Mouse (Mus musculus) G1E-ER4 (cell line): ENCODE data around the gene Mkrn1. TPM values are rescaled to one million over a fixed set of nuclear protein-coding genes. Genes with fewer than 3 reads are reported as not detected.

ENCODE experiments used
- GATA1 ChIP-seq: IDR thresholded peaks from one replicate; pipeline ENCODE4 v1.8.0; 2012; ENCODE audit warnings: low read length, inconsistent platforms
- polyA plus RNA-seq: library from polyadenylated mRNA; stranded (reverse); fragments of >175 nt; gene quantifications from 2 replicates; pipeline ENCODE4 v1.2.3, GENCODE M21; 2012

The Mkrn1 gene
- polyA plus RNA-seq, 1 experiment, result 96.9 TPM

GRCm38 (mm10) chr6:39434886-39435492 is 14.7 kb upstream of the Mkrn1 start:
- no peak for TF ChIP-seq GATA1

GRCm38 (mm10) chr6:39434111-39434885 is 14.0 kb upstream of the Mkrn1 start:
- TF ChIP-seq GATA1, result no peak

- TF ChIP-seq GATA1, result no peak
Observed at GRCm38 (mm10) chr6:39433701-39434100, 13.4 kb upstream of the Mkrn1 start.

GRCm38 (mm10) chr6:39433174-39433573 is 12.9 kb upstream of the Mkrn1 start:
- no peak for TF ChIP-seq GATA1

GRCm38 (mm10) chr6:39430722-39431121 is 10.5 kb upstream of the Mkrn1 start:
- no peak for TF ChIP-seq GATA1

- TF ChIP-seq GATA1, result no peak
Observed at GRCm38 (mm10) chr6:39429007-39429788, 8.9 kb upstream of the Mkrn1 start.

- no peak for TF ChIP-seq GATA1
Observed at GRCm38 (mm10) chr6:39427276-39428003, 7.2 kb upstream of the Mkrn1 start.

GRCm38 (mm10) chr6:39426725-39427124 is 6.5 kb upstream of the Mkrn1 start:
- TF ChIP-seq GATA1, result no peak

- TF ChIP-seq GATA1, result no peak
Observed at GRCm38 (mm10) chr6:39425181-39425580, 4.9 kb upstream of the Mkrn1 start.

GRCm38 (mm10) chr6:39423686-39424085 is 3.4 kb upstream of the Mkrn1 start:
- no peak for TF ChIP-seq GATA1

- no peak for TF ChIP-seq GATA1
Observed at GRCm38 (mm10) chr6:39423130-39423551, 2.9 kb upstream of the Mkrn1 start.

GRCm38 (mm10) chr6:39420867-39421266 is 605 bp upstream of the Mkrn1 start:
- no peak for TF ChIP-seq GATA1

GRCm38 (mm10) chr6:39419386-39419850 is 844 bp downstream of the Mkrn1 start:
- no peak for TF ChIP-seq GATA1

- TF ChIP-seq GATA1, result no peak
Observed at GRCm38 (mm10) chr6:39415762-39416161, 4.5 kb downstream of the Mkrn1 start.

GRCm38 (mm10) chr6:39414106-39414505 is 6.2 kb downstream of the Mkrn1 start:
- no peak for TF ChIP-seq GATA1
